Mouse (Mus musculus): ENCODE results near the gene Gm49510. TPM values are rescaled to one million over a fixed set of nuclear protein-coding genes. Genes with fewer than 3 reads are reported as not detected.

Gm49510 gene
- polyA plus RNA-seq, 1 experiment from 2014 or later: 1.0 TPM

- ATAC-seq (ENCODE audit: insufficient number of reproducible peaks, low FRiP score, low TSS enrichment, low read depth) (no peak), DNase-seq (ENCODE audit: low spot score) (no peak)
- no peak overlapping the region for H3K4me3 ChIP-seq (ENCODE audit: low read depth, low read length)
- 0 out of 2 replicates have a peak overlapping the region, but pooled peaks have one; percentile 30 for H3K27ac ChIP-seq (replicated peaks; ENCODE audit: low read depth, low read length)
- no peaks in the 10 kb centered on the region for H3K9me3 ChIP-seq (ENCODE audit: control insufficient read depth, low read length)
- no peaks in the 10 kb centered on the region for H3K27me3 ChIP-seq (ENCODE audit: control insufficient read depth, insufficient read depth, low read length)
- H3K4me1 ChIP-seq (ENCODE audit: control insufficient read depth, insufficient read depth, low read length): 0 out of 2 replicates have a peak, but pooled peaks cover 2% of the 10 kb centered on the region
- no peak overlapping the region for H3K4me2 ChIP-seq (ENCODE audit: low read depth, severe bottlenecking)
- WGBS: 39% methylated on average over 13 of the region's 13 CpGs
- H3K9ac ChIP-seq (ENCODE audit: low read length): no peak overlapping the region
- peaks cover 31% of the 10 kb centered on the region for H3K36me3 ChIP-seq (ENCODE audit: control insufficient read depth, insufficient read depth, low read length)
Measured at GRCm38 (mm10) chr15:78889401-78889853, 10.0 kb upstream of the Gm49510 start.

DNA sequence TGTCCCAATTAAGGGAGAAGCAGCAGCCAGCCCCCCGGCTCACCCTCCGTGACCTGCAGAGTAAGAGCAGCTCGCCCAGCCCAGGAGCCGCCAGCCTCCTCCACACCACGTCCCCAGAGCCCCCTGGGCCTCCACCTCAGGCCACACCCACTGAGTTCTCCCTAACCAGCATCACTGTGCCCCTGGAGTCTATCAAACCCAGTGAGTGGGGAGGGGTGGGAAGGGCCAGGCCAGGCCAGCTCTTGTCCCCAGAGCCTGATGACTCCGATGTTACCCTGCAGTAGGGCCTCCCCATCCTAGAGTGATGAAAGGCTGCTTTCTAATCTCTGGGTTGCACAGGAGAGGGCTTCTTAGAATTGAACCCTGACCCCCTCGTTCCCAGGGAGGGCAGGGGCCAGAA lies 7.0 kb upstream of the Gm49510 start:
- no peak overlapping the region for H3K9ac ChIP-seq (ENCODE audit: low read length)
- WGBS: 45% methylated on average over 7 of the region's 7 CpGs
- no peak overlapping the region for H3K27ac ChIP-seq (replicated peaks; ENCODE audit: low read depth, low read length)
- no peak overlapping the region for H3K4me3 ChIP-seq (ENCODE audit: low read depth, low read length)
- no peak for DNase-seq (ENCODE audit: low spot score)
- H3K27me3 ChIP-seq (ENCODE audit: control insufficient read depth, insufficient read depth, low read length): no peaks in the 10 kb centered on the region
- H3K4me1 ChIP-seq (ENCODE audit: control insufficient read depth, insufficient read depth, low read length): 0 out of 2 replicates have a peak, but pooled peaks cover 2% of the 10 kb centered on the region
- H3K9me3 ChIP-seq (ENCODE audit: control insufficient read depth, low read length): no peaks in the 10 kb centered on the region
- H3K4me2 ChIP-seq (ENCODE audit: low read depth, severe bottlenecking): no peak overlapping the region
- ATAC-seq (ENCODE audit: insufficient number of reproducible peaks, low FRiP score, low TSS enrichment, low read depth): no peak
- peaks cover 14% of the 10 kb centered on the region; the same call in 1 of the 2 replicates for H3K36me3 ChIP-seq (ENCODE audit: control insufficient read depth, insufficient read depth, low read length)

DNA sequence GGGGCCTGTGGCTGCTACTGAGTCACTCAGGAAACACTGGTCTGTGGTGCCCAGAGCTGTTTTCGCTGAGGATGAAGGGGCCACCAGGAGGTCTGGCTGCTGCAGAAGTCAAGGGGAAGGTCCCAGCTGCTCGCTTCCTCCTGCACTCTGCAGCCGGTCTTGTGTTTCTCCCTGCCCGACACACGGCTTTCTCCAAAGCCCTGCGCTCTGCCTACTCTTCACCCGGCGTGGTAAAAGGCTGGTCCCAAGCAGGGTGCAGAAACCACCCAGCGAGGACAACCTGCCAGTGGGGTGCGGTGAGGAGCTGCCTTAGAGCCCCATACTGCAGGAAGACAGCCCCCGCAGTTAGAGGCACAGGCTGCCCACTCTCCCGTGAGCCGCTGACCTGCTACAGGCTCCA lies 4.7 kb upstream of the Gm49510 start:
- no peak overlapping the region for H3K4me2 ChIP-seq (ENCODE audit: low read depth, severe bottlenecking)
- H3K4me1 ChIP-seq (ENCODE audit: control insufficient read depth, insufficient read depth, low read length): peaks cover 9% of the 10 kb centered on the region; the same call in 1 of the 2 replicates
- WGBS: 77% methylated on average over 13 of the region's 13 CpGs
- H3K9me3 ChIP-seq (ENCODE audit: control insufficient read depth, low read length): no peaks in the 10 kb centered on the region
- H3K9ac ChIP-seq (ENCODE audit: low read length): no peak overlapping the region
- H3K4me3 ChIP-seq (ENCODE audit: low read depth, low read length): no peak overlapping the region
- no peak for DNase-seq (ENCODE audit: low spot score)
- no peak for ATAC-seq (ENCODE audit: insufficient number of reproducible peaks, low FRiP score, low TSS enrichment, low read depth)
- no peak overlapping the region for H3K27ac ChIP-seq (replicated peaks; ENCODE audit: low read depth, low read length)
- H3K36me3 ChIP-seq (ENCODE audit: control insufficient read depth, insufficient read depth, low read length): peaks cover 5% of the 10 kb centered on the region; the same call in 1 of the 2 replicates
- H3K27me3 ChIP-seq (ENCODE audit: control insufficient read depth, insufficient read depth, low read length): no peaks in the 10 kb centered on the region

DNA sequence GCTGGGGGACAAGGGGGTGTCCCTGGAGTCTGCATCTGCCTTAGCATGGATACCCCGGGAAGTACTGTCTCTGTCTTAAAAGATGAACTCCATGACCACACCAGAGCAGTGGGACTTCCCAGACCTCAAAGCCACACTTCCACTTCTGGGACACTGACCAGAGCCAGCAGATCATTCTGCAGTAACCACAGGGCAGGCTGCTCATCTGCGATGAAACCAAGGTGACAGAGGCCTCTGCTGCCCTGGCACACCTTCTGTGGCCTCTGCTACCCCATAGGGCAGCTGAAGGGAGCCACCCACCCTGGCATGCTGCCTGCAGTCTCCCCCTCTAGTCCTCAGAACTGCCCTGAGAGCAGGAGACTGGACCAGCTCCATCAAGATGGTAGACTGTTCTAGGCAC lies 3.7 kb upstream of the Gm49510 start:
- WGBS: 86% methylated on average over 2 of the region's 2 CpGs
- H3K9ac ChIP-seq (ENCODE audit: low read length): no peak overlapping the region
- H3K4me3 ChIP-seq (ENCODE audit: low read depth, low read length): no peak overlapping the region

DNA sequence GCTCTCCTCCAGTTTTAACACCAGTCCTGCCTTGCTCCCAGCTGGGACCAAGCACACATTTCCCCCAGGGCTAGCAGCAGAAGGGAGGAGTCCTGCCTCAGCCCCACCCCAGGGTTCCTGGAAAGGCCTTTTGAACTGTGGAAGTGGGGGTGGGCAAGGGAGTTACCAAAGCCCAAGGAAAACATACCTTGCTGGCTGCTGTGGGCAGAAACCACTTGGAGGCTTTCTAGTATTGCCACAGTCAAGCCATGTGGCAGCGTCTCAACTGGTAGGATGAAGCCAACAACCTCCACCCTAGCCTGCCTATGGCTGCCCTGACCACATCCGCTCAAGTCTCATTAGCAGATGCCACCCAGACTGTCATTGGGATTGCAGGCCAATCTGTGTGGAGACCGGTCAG lies 3.3 kb upstream of the Gm49510 start:
- 73% methylated on average over 3 of the region's 3 CpGs for WGBS
- H3K9ac ChIP-seq (ENCODE audit: low read length): no peak overlapping the region

More for the DNA sequence above, 3.7 kb upstream of the Gm49510 start:
- peaks cover 11% of the 10 kb centered on the region for H3K4me1 ChIP-seq (ENCODE audit: control insufficient read depth, insufficient read depth, low read length)
- no peak for ATAC-seq (ENCODE audit: insufficient number of reproducible peaks, low FRiP score, low TSS enrichment, low read depth)
- H3K27ac ChIP-seq (replicated peaks; ENCODE audit: low read depth, low read length): no peak overlapping the region; the same call in 1 of the 2 replicates
- H3K36me3 ChIP-seq (ENCODE audit: control insufficient read depth, insufficient read depth, low read length): peaks cover 3% of the 10 kb centered on the region; the same call in 1 of the 2 replicates
- H3K27me3 ChIP-seq (ENCODE audit: control insufficient read depth, insufficient read depth, low read length): no peaks in the 10 kb centered on the region
- no peaks in the 10 kb centered on the region for H3K9me3 ChIP-seq (ENCODE audit: control insufficient read depth, low read length)
- H3K4me2 ChIP-seq (ENCODE audit: low read depth, severe bottlenecking): no peak overlapping the region
- no peak for DNase-seq (ENCODE audit: low spot score)

DNA sequence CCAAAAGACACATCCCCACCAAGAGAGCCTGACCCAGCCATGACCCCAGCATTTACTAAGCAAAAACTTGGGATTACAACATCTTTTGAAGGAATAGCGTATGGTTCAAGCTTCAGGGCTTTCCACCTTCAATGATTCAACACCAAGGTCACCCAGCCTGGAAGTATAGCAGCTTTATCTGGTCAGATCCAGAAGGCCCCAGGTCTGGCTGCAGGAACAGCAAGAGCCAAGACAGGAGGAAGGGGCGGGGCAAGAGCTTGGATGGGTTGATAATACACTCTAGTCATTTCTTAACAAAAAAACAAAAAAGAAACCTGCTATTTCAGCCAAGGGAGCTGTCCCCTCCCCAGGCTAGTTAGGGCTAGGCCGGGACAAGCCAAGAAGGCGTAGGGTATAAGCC lies 2.0 kb upstream of the Gm49510 start:
- H3K27me3 ChIP-seq (ENCODE audit: control insufficient read depth, insufficient read depth, low read length): no peaks in the 10 kb centered on the region
- H3K9ac ChIP-seq (ENCODE audit: low read length): no peak overlapping the region
- H3K9me3 ChIP-seq (ENCODE audit: control insufficient read depth, low read length): no peaks in the 10 kb centered on the region
- WGBS: 90% methylated on average over 4 of the region's 4 CpGs
- H3K27ac ChIP-seq (replicated peaks; ENCODE audit: low read depth, low read length): no peak overlapping the region
- H3K4me3 ChIP-seq (ENCODE audit: low read depth, low read length): no peak overlapping the region
- H3K36me3 ChIP-seq (ENCODE audit: control insufficient read depth, insufficient read depth, low read length): no peaks in the 10 kb centered on the region; the same call in 1 of the 2 replicates
- no peak for ATAC-seq (ENCODE audit: insufficient number of reproducible peaks, low FRiP score, low TSS enrichment, low read depth)
- H3K4me2 ChIP-seq (ENCODE audit: low read depth, severe bottlenecking): no peak overlapping the region
- H3K4me1 ChIP-seq (ENCODE audit: control insufficient read depth, insufficient read depth, low read length): peaks cover 20% of the 10 kb centered on the region
- no peak for DNase-seq (ENCODE audit: low spot score)

More for the DNA sequence above, 3.3 kb upstream of the Gm49510 start:
- Histone ChIP-seq H3K27ac (replicated peaks; ENCODE audit: low read depth, low read length) (no peak overlapping the region; the same call in 1 of the 2 replicates), H3K4me2 (ENCODE audit: low read depth, severe bottlenecking) (no peak overlapping the region), H3K4me3 (ENCODE audit: low read depth, low read length) (no peak overlapping the region), H3K4me1 (ENCODE audit: control insufficient read depth, insufficient read depth, low read length) (peaks cover 15% of the 10 kb centered on the region), H3K27me3 (ENCODE audit: control insufficient read depth, insufficient read depth, low read length) (no peaks in the 10 kb centered on the region), H3K36me3 (ENCODE audit: control insufficient read depth, insufficient read depth, low read length) (no peaks in the 10 kb centered on the region; the same call in 1 of the 2 replicates), H3K9me3 (ENCODE audit: control insufficient read depth, low read length) (no peaks in the 10 kb centered on the region)
- no peak for ATAC-seq (ENCODE audit: insufficient number of reproducible peaks, low FRiP score, low TSS enrichment, low read depth)
- no peak for DNase-seq (ENCODE audit: low spot score)

GRCm38 (mm10) chr15:78898507-78899001 lies 913 bp upstream of the Gm49510 start:
- peaks cover 20% of the 10 kb centered on the region for H3K4me1 ChIP-seq (ENCODE audit: control insufficient read depth, insufficient read depth, low read length)
- peak overlapping the region; percentile 77 for H3K4me2 ChIP-seq (ENCODE audit: low read depth, severe bottlenecking)
- no peaks in the 10 kb centered on the region for H3K9me3 ChIP-seq (ENCODE audit: control insufficient read depth, low read length)
- 0 out of 2 replicates have a peak overlapping the region, but pooled peaks have one; percentile 14 for H3K27ac ChIP-seq (replicated peaks; ENCODE audit: low read depth, low read length)
- no peak for DNase-seq (ENCODE audit: low spot score)
- 55% methylated on average over 6 of the region's 6 CpGs for WGBS
- no peak for ATAC-seq (ENCODE audit: insufficient number of reproducible peaks, low FRiP score, low TSS enrichment, low read depth)
- H3K4me3 ChIP-seq (ENCODE audit: low read depth, low read length): no peak overlapping the region
- no peaks in the 10 kb centered on the region for H3K27me3 ChIP-seq (ENCODE audit: control insufficient read depth, insufficient read depth, low read length)
- H3K9ac ChIP-seq (ENCODE audit: low read length): 0 out of 2 replicates have a peak overlapping the region, but pooled peaks have one; percentile 12
- H3K36me3 ChIP-seq (ENCODE audit: control insufficient read depth, insufficient read depth, low read length): 0 out of 2 replicates have a peak, but pooled peaks cover 3% of the 10 kb centered on the region

DNA sequence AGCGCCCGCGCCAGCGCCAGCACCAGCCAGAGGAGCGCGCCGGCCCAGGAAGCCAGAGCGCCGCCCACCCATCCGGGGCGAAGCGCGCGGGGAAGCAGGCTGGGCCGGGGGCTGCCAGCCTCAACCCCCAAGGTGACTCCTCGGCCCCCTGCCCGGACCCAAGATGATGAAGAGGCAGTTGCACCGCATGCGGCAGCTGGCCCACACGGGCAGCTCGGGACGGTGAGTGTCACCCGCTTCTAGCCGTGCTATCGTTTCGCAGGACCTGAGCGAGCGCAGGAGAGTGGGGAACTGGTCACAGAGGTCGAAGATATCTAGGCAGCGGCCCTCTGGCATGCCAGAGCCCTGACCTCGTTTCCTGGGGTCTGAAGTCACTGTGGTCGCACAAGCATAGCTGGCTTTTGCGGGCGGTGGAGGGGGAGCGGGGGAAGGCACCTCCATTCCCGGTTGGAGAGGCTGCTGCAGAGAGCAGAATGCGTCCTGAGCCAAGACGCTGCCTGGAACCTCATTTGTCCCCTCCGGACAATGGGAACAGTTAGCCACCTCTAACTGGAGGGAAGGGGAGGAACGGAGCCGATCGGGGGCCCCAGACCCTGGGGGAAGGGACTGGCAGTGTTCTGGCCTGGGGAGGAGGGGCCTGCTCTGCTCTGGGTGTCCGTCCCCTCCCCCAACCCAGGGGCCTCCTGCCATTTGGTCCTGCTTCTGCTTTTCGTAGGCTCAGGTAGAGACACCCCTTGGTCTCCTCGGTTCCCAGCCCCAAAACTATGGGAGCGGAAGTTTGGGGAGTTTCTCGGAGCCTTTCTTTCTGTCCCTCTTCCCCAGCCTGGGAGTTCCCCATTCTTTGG lies 495 bp downstream of the Gm49510 start, which contains the start of gene Sh3bp1:
TSS of gene Sh3bp1 (plus strand) at position 29 of the 845 bp plus-strand sequence.
- peak within 1 kb of the TSS; percentile 77 for H3K4me2 ChIP-seq (ENCODE audit: low read depth, severe bottlenecking)
- ATAC-seq (ENCODE audit: insufficient number of reproducible peaks, low FRiP score, low TSS enrichment, low read depth): peak; percentile 66; the same call in 1 of the 2 replicates

More for the DNA sequence above, 495 bp downstream of the Gm49510 start, which contains the start of gene Sh3bp1:
- Histone ChIP-seq H3K4me1 (ENCODE audit: control insufficient read depth, insufficient read depth, low read length) (peaks cover 20% of the 10 kb centered on the region), H3K9me3 (ENCODE audit: control insufficient read depth, low read length) (no peaks in the 10 kb centered on the region), H3K4me3 (ENCODE audit: low read depth, low read length) (peak within 1 kb of the TSS; percentile 85), H3K27me3 (ENCODE audit: control insufficient read depth, insufficient read depth, low read length) (no peaks in the 10 kb centered on the region), H3K27ac (replicated peaks; ENCODE audit: low read depth, low read length) (peak within 1 kb of the TSS; percentile 42; the same call in 1 of the 2 replicates), H3K9ac (ENCODE audit: low read length) (peak within 1 kb of the TSS; percentile 76), H3K36me3 (ENCODE audit: control insufficient read depth, insufficient read depth, low read length) (0 out of 2 replicates have a peak, but pooled peaks cover 5% of the 10 kb centered on the region)
- peak; percentile 79 for DNase-seq (ENCODE audit: low spot score)
- WGBS: under 1% methylated on average over 44 of the region's 47 CpGs
